Mouse (Mus musculus): ENCODE data around the gene Spc24. TPM values are rescaled to one million over a fixed set of nuclear protein-coding genes. Genes with fewer than 3 reads are reported as not detected.

The Spc24 gene
- total RNA-seq, 1 experiment = 127 TPM

DNA sequence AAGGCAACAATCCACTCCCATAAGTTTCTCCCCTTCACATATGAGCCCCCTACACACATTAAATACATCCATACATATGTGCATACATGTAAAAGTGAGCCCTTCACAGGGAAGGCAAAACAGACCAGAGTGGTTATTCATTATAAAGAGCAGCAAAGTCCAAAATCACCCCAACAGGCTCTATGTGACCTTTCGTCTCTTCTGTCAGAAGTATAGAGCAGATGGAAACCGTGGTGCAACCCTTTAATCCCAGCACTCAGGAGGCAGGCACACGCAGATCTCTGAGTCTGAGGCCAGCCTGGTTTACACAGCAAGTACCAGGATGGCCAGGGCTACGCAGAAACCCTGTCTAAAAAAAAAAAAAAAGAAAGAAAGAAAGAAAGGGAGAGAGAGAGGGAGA lies 54.0 kb downstream of the Spc24 start:
- no peak for DNase-seq (ENCODE audit: low read depth, low spot score)
- H3K27ac ChIP-seq (ENCODE audit: insufficient read depth, low read depth, low read length, poor library complexity, severe bottlenecking) = no peak overlapping the region
- TF ChIP-seq CHD2 (IDR thresholded peaks at IDR 0.05; ENCODE audit: low read depth, low read length) (no peak), HCFC1 (IDR thresholded peaks at IDR 0.05; ENCODE audit: borderline replicate concordance, insufficient read depth, low read length) (no peak), ZC3H11A (IDR thresholded peaks at IDR 0.05; ENCODE audit: borderline replicate concordance, low read depth, low read length) (no peak), ZNF384 (IDR thresholded peaks at IDR 0.05; ENCODE audit: low read depth, low read length) (no peak), MAFK (IDR thresholded peaks at IDR 0.05; ENCODE audit: insufficient read depth, low read depth, low read length) (no peak)
- peaks cover 0 to 7% of the 10 kb centered on the region in 2 experiments; a peak in 2 of 4 replicates for H3K4me1 ChIP-seq (ENCODE audit: control insufficient read depth in 2 of 2, insufficient read depth in 2 of 2, low read length in 2 of 2, poor library complexity in 1 of 2)
- no peak overlapping the region for H3K9ac ChIP-seq (ENCODE audit: insufficient read depth, low read depth, low read length, poor library complexity, severe bottlenecking)
- H3K36me3 ChIP-seq (ENCODE audit: control insufficient read depth, insufficient read depth, low read length, poor library complexity, severe bottlenecking) = peaks cover 23% of the 10 kb centered on the region
- H3K9me3 ChIP-seq (ENCODE audit: control insufficient read depth, insufficient read depth, low read depth, low read length) = no peaks in the 10 kb centered on the region
- in situ Hi-C loops (cut with MboI; ENCODE audit: low sequenced_read_pairs in 2 of 2, unreplicated experiment in 2 of 2) = no loop called here
- H3K4me3 ChIP-seq (ENCODE audit: insufficient read depth in 1 of 2, low read depth in 1 of 2, low read length in 2 of 2, poor library complexity in 1 of 2, severe bottlenecking in 1 of 2) = no peak overlapping the region

Other genes starting within 250 kb of the Spc24 start
- not detected in 2 replicates for gene AB124611, start 234.1 kb downstream of the Spc24 start, total RNA-seq (2012; rRNA removed)
- gene Carm1, start 213.4 kb downstream of the Spc24 start, total RNA-seq (2012; rRNA removed) = 60.0 and 67.3 TPM in 2 replicates
- 22.6 and 24.7 TPM in 2 replicates for gene Timm29, start 167.6 kb downstream of the Spc24 start, total RNA-seq (2012; rRNA removed)
- 22.8 and 23.6 TPM in 2 replicates for gene Yipf2, start 167.5 kb downstream of the Spc24 start, total RNA-seq (2012; rRNA removed)
- gene Smarca4, start 144.1 kb downstream of the Spc24 start, total RNA-seq (2012; rRNA removed) = 104 and 122 TPM in 2 replicates
- 95.7 and 184 TPM in 2 replicates for gene Ldlr, start 36.8 kb downstream of the Spc24 start, total RNA-seq (2012; rRNA removed)
- 32.6 and 51.6 TPM in 2 replicates for gene Kank2, start 38.4 kb upstream of the Spc24 start, total RNA-seq (2012; rRNA removed)
- 0.48 TPM in 1 of 2 replicates, not detected in the other for gene Angptl8, start 75.2 kb upstream of the Spc24 start, total RNA-seq (2012; rRNA removed)
- 45.4 and 144 TPM in 2 replicates for gene Dock6, start 92.3 kb upstream of the Spc24 start, total RNA-seq (2012; rRNA removed)
- 4.4 and 9.5 TPM in 2 replicates for gene Rab3d, start 157.9 kb upstream of the Spc24 start, total RNA-seq (2012; rRNA removed)
- 1.8 and 1.9 TPM in 2 replicates for gene Ccdc159, start 167.2 kb upstream of the Spc24 start, total RNA-seq (2012; rRNA removed)
- gene Tmem205, start 167.3 kb upstream of the Spc24 start, total RNA-seq (2012; rRNA removed) = 38.1 and 75.3 TPM in 2 replicates
- gene Plppr2, start 176.7 kb upstream of the Spc24 start, total RNA-seq (2012; rRNA removed) = 2.0 and 2.6 TPM in 2 replicates
- gene Swsap1, start 195.5 kb upstream of the Spc24 start, total RNA-seq (2012; rRNA removed) = 9.5 and 10.8 TPM in 2 replicates
- 1.7 and 3.9 TPM in 2 replicates for gene Epor, start 203.2 kb upstream of the Spc24 start, total RNA-seq (2012; rRNA removed)
- gene Rgl3, start 229.1 kb upstream of the Spc24 start, total RNA-seq (2012; rRNA removed) = 0.27 and 0.37 TPM in 2 replicates
- 1.4 and 2.5 TPM in 2 replicates for gene Ccdc151, start 242.3 kb upstream of the Spc24 start, total RNA-seq (2012; rRNA removed)
- gene Prkcsh, start 242.5 kb upstream of the Spc24 start, total RNA-seq (2012; rRNA removed) = 234 and 379 TPM in 2 replicates

All from ES-E14 (cell line).